Mouse (Mus musculus) embryonic fibroblast, embryonic 13.5 days (primary cell): ENCODE measurements at regions not wholly inside any gene's neighbourhood (a gene's known extent, or its start where the extent isn't known, plus 50 kb on each side); places are given as distances from the start of the nearest gene placed in this dataset.

Source experiments
- CTCF ChIP-seq: IDR thresholded peaks from 2 replicates; pipeline ENCODE4 v1.5.1; 2011; ENCODE audit warnings: mild to moderate bottlenecking, control low read depth, low read length, moderate library complexity, borderline replicate concordance; ENCODE audit not compliant: insufficient read depth
- POLR2A ChIP-seq: IDR thresholded peaks from 2 replicates; pipeline ENCODE4 v1.6.1; 2011; ENCODE audit warnings: low read depth, mild to moderate bottlenecking, control low read depth, low read length, moderate library complexity

- TF ChIP-seq CTCF: no peak
- no peak for TF ChIP-seq POLR2A
Observed at GRCm38 (mm10) chr14:15884641-15885340, 364.3 kb upstream of the Ngly1 start.
